Comparison of ENCODE assay signal across 19 mouse cellular contexts in the genomic region with DNA sequence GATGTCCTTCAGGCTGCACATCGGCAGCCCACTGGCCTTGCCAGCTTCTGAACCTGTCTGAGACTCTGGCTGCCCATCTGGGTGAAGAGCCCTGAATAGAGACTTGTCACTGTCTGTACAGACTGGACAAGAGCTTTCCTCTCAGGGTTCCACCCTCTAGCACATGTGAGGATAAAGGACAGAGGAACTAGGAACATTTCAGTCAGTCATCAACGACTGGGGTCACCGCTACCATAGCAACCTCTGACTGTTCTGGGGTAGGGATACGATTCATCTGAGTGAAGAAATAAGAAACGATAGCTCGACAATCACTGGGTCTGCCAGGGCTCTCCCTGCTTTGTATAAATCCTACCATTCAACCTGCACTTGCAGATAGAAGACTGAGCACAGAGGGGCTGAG.
DNase-seq lines count a peak whose midpoint lies in the region; ATAC-seq lines count a peak whose summit lies in the region.
"Had no signal": no experiment of that assay in that cellular context is flagged by ENCODE, and none has a peak within 500 bp of the region (broad histone marks: within the 10 kb centered on the region; RNA-seq: fewer than 3 reads in every experiment).

No protein-coding gene starts in this region.

- peaks cover 70% of the 10 kb centered on the region for H3K4me1 ChIP-seq in neural tube, embryonic 13.5 days (replicated peaks)
- H3K4me1 ChIP-seq in neural tube, embryonic 15.5 days = peaks cover 46% of the 10 kb centered on the region
- H3K4me1 ChIP-seq in hindbrain, embryonic 11.5 days (replicated peaks; ENCODE audit: control insufficient read depth, insufficient read depth, low read length) = peaks cover 9% of the 10 kb centered on the region; the same call in 1 of the 2 replicates
- H3K4me1 ChIP-seq in midbrain, embryonic 12.5 days = peaks cover 72% of the 10 kb centered on the region

- no peaks in the 10 kb centered on the region for H3K27me3 ChIP-seq in neural tube, embryonic 13.5 days
- no peaks in the 10 kb centered on the region for H3K27me3 ChIP-seq in neural tube, embryonic 15.5 days (replicated peaks)
- H3K27me3 ChIP-seq in hindbrain, embryonic 11.5 days (ENCODE audit: control insufficient read depth, insufficient read depth, low read length) = no peaks in the 10 kb centered on the region
- no peaks in the 10 kb centered on the region for H3K27me3 ChIP-seq in midbrain, embryonic 12.5 days
- H3K27me3 ChIP-seq: liver, embryonic 12.5 days; lung, embryonic 15.5 days had no signal

- H3K4me3 ChIP-seq in neural tube, embryonic 13.5 days = no peak overlapping the region
- H3K4me3 ChIP-seq in neural tube, embryonic 15.5 days (replicated peaks) = no peak overlapping the region
- no peak overlapping the region for H3K4me3 ChIP-seq in hindbrain, embryonic 11.5 days (ENCODE audit: low read depth, low read length)
- H3K4me3 ChIP-seq in midbrain, embryonic 12.5 days = no peak overlapping the region
- H3K4me3 ChIP-seq: liver, embryonic 12.5 days; lung, embryonic 15.5 days; myocyte had no signal

- ATAC-seq in neural tube, embryonic 13.5 days (ENCODE audit: low read depth) = no peak; the same call in 1 of the 2 replicates
- no peak for ATAC-seq in neural tube, embryonic 15.5 days (ENCODE audit: low FRiP score)
- ATAC-seq in hindbrain, embryonic 11.5 days (ENCODE audit: low FRiP score) = peak; percentile 20
- ATAC-seq in midbrain, embryonic 12.5 days (ENCODE audit: low FRiP score, low read depth) = no peak
- ATAC-seq: liver, embryonic 12.5 days had no signal

- 0 out of 2 replicates have a peak overlapping the region, but pooled peaks have one; percentile 18 for H3K27ac ChIP-seq in neural tube, embryonic 13.5 days (replicated peaks)
- H3K27ac ChIP-seq in neural tube, embryonic 15.5 days (replicated peaks) = no peak overlapping the region
- H3K27ac ChIP-seq in hindbrain, embryonic 11.5 days (ENCODE audit: low read depth, low read length) = peak overlapping the region; percentile 60
- peak overlapping the region; percentile 25 for H3K27ac ChIP-seq in midbrain, embryonic 12.5 days (replicated peaks)
- H3K27ac ChIP-seq: liver, embryonic 12.5 days; lung, embryonic 15.5 days had no signal

- WGBS in neural tube, embryonic 13.5 days = 26% methylated on average over 6 of the region's 6 CpGs
- WGBS in neural tube, embryonic 15.5 days = 28% methylated on average over 6 of the region's 6 CpGs
- WGBS in hindbrain, embryonic 11.5 days = 23% methylated on average over 6 of the region's 6 CpGs
- 26% methylated on average over 6 of the region's 6 CpGs for WGBS in midbrain, embryonic 12.5 days

- peak; percentile 52 for DNase-seq in hindbrain, embryonic 11.5 days (ENCODE audit: low spot score)
- DNase-seq in left cerebral cortex, adult 11 months (ENCODE audit: low spot score) = no peak
- DNase-seq in adrenal gland, adult (ENCODE audit: inconsistent age in 2 of 2, low spot score in 1 of 2) = no peak
- no peak for DNase-seq in ovary, postnatal 36 days (ENCODE audit: low spot score)
- DNase-seq: adrenal gland, adult 8-10 months; cerebellum, adult 9-10 months; gastrocnemius, postnatal 25 days; heart, postnatal 36 days; kidney, adult 18-20 months; kidney, postnatal 25 days; layer of hippocampus, postnatal 36 days; left cerebral cortex, postnatal 4 days; thymus, adult 18-20 months had no signal

- H3K9ac ChIP-seq in neural tube, embryonic 13.5 days = peak overlapping the region; percentile 35; the same call in 1 of the 2 replicates
- H3K9ac ChIP-seq in neural tube, embryonic 15.5 days (replicated peaks) = no peak overlapping the region
- H3K9ac ChIP-seq in hindbrain, embryonic 11.5 days (ENCODE audit: low read depth, low read length) = no peak overlapping the region
- 0 out of 2 replicates have a peak overlapping the region, but pooled peaks have one; percentile 8 for H3K9ac ChIP-seq in midbrain, embryonic 12.5 days (replicated peaks)
- H3K9ac ChIP-seq: liver, embryonic 12.5 days; lung, embryonic 15.5 days had no signal

- H3K36me3 ChIP-seq in neural tube, embryonic 13.5 days = no peaks in the 10 kb centered on the region
- no peaks in the 10 kb centered on the region for H3K36me3 ChIP-seq in neural tube, embryonic 15.5 days
- no peaks in the 10 kb centered on the region for H3K36me3 ChIP-seq in hindbrain, embryonic 11.5 days (ENCODE audit: control insufficient read depth, insufficient read depth, low read length)
- no peaks in the 10 kb centered on the region for H3K36me3 ChIP-seq in midbrain, embryonic 12.5 days
- H3K36me3 ChIP-seq: liver, embryonic 12.5 days; lung, embryonic 15.5 days had no signal

- H3K9me3 ChIP-seq in neural tube, embryonic 13.5 days = no peaks in the 10 kb centered on the region
- H3K9me3 ChIP-seq in neural tube, embryonic 15.5 days (replicated peaks) = no peaks in the 10 kb centered on the region
- no peaks in the 10 kb centered on the region for H3K9me3 ChIP-seq in hindbrain, embryonic 11.5 days (ENCODE audit: control insufficient read depth, low read length)
- no peaks in the 10 kb centered on the region for H3K9me3 ChIP-seq in midbrain, embryonic 12.5 days
- H3K9me3 ChIP-seq: liver, embryonic 12.5 days; lung, embryonic 15.5 days had no signal

- no peak overlapping the region; the same call in 1 of the 2 replicates for H3K4me2 ChIP-seq in neural tube, embryonic 13.5 days
- H3K4me2 ChIP-seq in neural tube, embryonic 15.5 days = no peak overlapping the region
- H3K4me2 ChIP-seq in hindbrain, embryonic 11.5 days (replicated peaks; ENCODE audit: low read depth, low read length) = no peak overlapping the region
- 0 out of 2 replicates have a peak overlapping the region, but pooled peaks have one; percentile 3 for H3K4me2 ChIP-seq in midbrain, embryonic 12.5 days (replicated peaks)
- H3K4me2 ChIP-seq: liver, embryonic 12.5 days; lung, embryonic 15.5 days had no signal

Comparison
In these comparisons a context has a peak if more than half of its experiments do, and no peak if none do; other contexts are left out.
1. H3K9ac ChIP-seq: peak in neural tube, embryonic 13.5 days (single experiment) and midbrain, embryonic 12.5 days (single experiment); none in neural tube, embryonic 15.5 days (single experiment) and hindbrain, embryonic 11.5 days (single experiment).